In the genomic region with DNA sequence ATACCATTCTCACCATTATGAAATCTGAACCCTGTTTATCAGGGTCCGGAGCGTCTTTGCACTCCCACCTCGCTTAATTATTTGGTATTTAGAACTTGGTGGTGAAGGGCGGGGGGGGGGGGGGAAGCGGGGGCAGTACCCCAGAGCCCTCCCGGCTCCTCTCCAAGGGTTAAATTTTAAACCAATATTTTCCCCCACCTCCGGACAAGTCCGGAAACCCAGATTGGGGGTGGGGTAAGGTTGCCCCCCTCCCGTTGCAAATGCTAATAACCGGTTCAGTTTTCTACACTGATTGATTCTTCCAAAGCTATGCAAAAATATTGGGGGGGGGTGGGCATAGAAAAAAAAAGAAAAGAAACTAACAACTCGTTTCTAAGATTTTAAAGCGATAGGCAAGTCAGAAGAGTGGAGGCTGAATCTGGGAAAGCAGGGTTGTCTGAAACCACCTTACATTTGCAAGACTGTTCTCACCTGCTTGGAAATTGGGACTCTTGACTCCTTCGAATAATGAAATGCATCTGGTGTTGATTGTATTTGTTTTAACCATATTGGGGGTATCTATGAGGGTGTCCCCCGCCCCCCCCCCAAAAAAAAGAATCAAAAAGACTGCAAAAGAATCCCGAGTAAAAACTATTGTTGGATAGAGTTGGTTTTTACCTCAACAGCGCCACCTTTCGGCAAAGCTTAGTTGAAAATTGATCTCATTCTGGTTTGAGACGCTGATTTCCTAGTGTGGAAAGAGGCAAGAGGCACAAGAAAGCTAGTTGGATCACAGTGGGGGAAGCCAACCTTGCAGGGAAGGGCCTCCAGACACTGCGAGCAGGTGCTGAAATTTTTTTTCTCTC, we compare ENCODE assay signal across 8 mouse cellular contexts. TPM values are rescaled to one million over a fixed set of nuclear protein-coding genes. Genes with fewer than 3 reads are reported as not detected.
DNase-seq lines count a peak whose midpoint lies in the region; ATAC-seq and TF ChIP-seq lines count a peak whose summit lies in the region.

No protein-coding gene starts in this region.

- peak; percentile 21; the same call in 1 of the 2 replicates for TF ChIP-seq CTCF in liver, adult 2 months (IDR thresholded peaks at IDR 0.05; ENCODE audit: low read depth, low read length)

- H3K4me3 ChIP-seq in embryonic facial prominence, embryonic 15.5 days (replicated peaks): peak overlapping the region; percentile 75
- peak overlapping the region; percentile 59 to 70; a peak in 3 of 4 replicates for H3K4me3 ChIP-seq in heart, embryonic 14.5 days (ENCODE audit: control insufficient read depth in 1 of 2, insufficient read depth in 1 of 2, low read depth in 1 of 2, low read length in 2 of 2)
- peak overlapping the region; percentile 25 for H3K4me3 ChIP-seq in liver, adult 2 months (ENCODE audit: insufficient read depth, low read depth, low read length)
- peak overlapping the region; percentile 66 for H3K4me3 ChIP-seq in stomach, embryonic 16.5 days (replicated peaks; ENCODE audit: low read length)

- H3K9me3 ChIP-seq in embryonic facial prominence, embryonic 15.5 days (replicated peaks): no peaks in the 10 kb centered on the region
- H3K9me3 ChIP-seq in heart, embryonic 14.5 days (ENCODE audit: control insufficient read depth, low read length): no peaks in the 10 kb centered on the region
- no peaks in the 10 kb centered on the region; the same call in 1 of the 2 replicates for H3K9me3 ChIP-seq in stomach, embryonic 16.5 days (replicated peaks; ENCODE audit: control insufficient read depth, low read length)

- H3K36me3 ChIP-seq in embryonic facial prominence, embryonic 15.5 days: no peaks in the 10 kb centered on the region
- no peaks in the 10 kb centered on the region for H3K36me3 ChIP-seq in heart, embryonic 14.5 days (ENCODE audit: control insufficient read depth, insufficient read depth, low read length)
- no peaks in the 10 kb centered on the region for H3K36me3 ChIP-seq in liver, adult 2 months (ENCODE audit: control insufficient read depth, insufficient read depth, low read length)
- no peaks in the 10 kb centered on the region for H3K36me3 ChIP-seq in stomach, embryonic 16.5 days (ENCODE audit: control insufficient read depth, insufficient read depth, low read length)

- peaks cover 25% of the 10 kb centered on the region for H3K4me1 ChIP-seq in embryonic facial prominence, embryonic 15.5 days
- H3K4me1 ChIP-seq in heart, embryonic 14.5 days (ENCODE audit: control insufficient read depth in 2 of 2, insufficient read depth in 2 of 2, low read length in 2 of 2): peaks cover 2 to 7% of the 10 kb centered on the region in 2 experiments; a peak in 2 of 4 replicates
- H3K4me1 ChIP-seq in liver, adult 2 months (ENCODE audit: control insufficient read depth, insufficient read depth, low read length): no peaks in the 10 kb centered on the region
- peaks cover 11% of the 10 kb centered on the region; the same call in 1 of the 2 replicates for H3K4me1 ChIP-seq in stomach, embryonic 16.5 days (ENCODE audit: control insufficient read depth, insufficient read depth, low read length)

- no peak for TF ChIP-seq POLR2A in liver, adult 2 months (IDR thresholded peaks at IDR 0.05; ENCODE audit: extremely low read depth, insufficient read depth, low read length)

- peak; percentile 87 for DNase-seq in CD4-positive, CD25-positive, alpha-beta regulatory T cell, adult 2 months (ENCODE audit: low read depth, low spot score)
- peak; percentile 87 for DNase-seq in kidney, postnatal 14 days
- peak; percentile 70 for DNase-seq in liver, adult 2 months (ENCODE audit: extremely low read depth, low read depth, low spot score)
- peak; percentile 88 for DNase-seq in neural tube, embryonic 10.5 days (ENCODE audit: extremely low spot score, low spot score)

- under 1% methylated on average over 19 of the region's 19 CpGs for WGBS in embryonic facial prominence, embryonic 15.5 days
- 1% methylated on average over 18 of the region's 19 CpGs for WGBS in heart, embryonic 14.5 days
- under 1% methylated on average over 19 of the region's 19 CpGs for WGBS in liver, adult 2 months
- WGBS in stomach, embryonic 16.5 days: 1% methylated on average over 19 of the region's 19 CpGs

- peak overlapping the region; percentile 96 for H3K27ac ChIP-seq in embryonic facial prominence, embryonic 15.5 days (replicated peaks)
- no peak overlapping the region for H3K27ac ChIP-seq in heart, embryonic 14.5 days (replicated peaks in 1 of 2; ENCODE audit: control insufficient read depth in 1 of 2, insufficient read depth in 1 of 2, low read depth in 2 of 2, low read length in 2 of 2)
- H3K27ac ChIP-seq in liver, adult 2 months (replicated peaks; ENCODE audit: insufficient read depth, low read depth, low read length): no peak overlapping the region
- no peak overlapping the region for H3K27ac ChIP-seq in stomach, embryonic 16.5 days (ENCODE audit: low read length)

- ATAC-seq in CD4-positive, CD25-positive, alpha-beta regulatory T cell, adult 4 months: no peak
- no peak for ATAC-seq in embryonic facial prominence, embryonic 15.5 days (ENCODE audit: insufficient number of reproducible peaks, low FRiP score, low TSS enrichment, low read depth)
- no peak for ATAC-seq in heart, embryonic 14.5 days (ENCODE audit: insufficient number of reproducible peaks, insufficient read depth, low FRiP score, low read depth)
- no peak for ATAC-seq in stomach, embryonic 16.5 days (ENCODE audit: insufficient read depth, low FRiP score)

- peaks cover 3% of the 10 kb centered on the region; the same call in 1 of the 2 replicates for H3K79me2 ChIP-seq in liver, adult 2 months (ENCODE audit: control insufficient read depth, insufficient read depth, low read length)

- H3K4me2 ChIP-seq in embryonic facial prominence, embryonic 15.5 days (replicated peaks): peak overlapping the region; percentile 80
- peak overlapping the region; percentile 97 for H3K4me2 ChIP-seq in heart, embryonic 14.5 days (ENCODE audit: low read length)
- peak overlapping the region; percentile 77 for H3K4me2 ChIP-seq in stomach, embryonic 16.5 days (ENCODE audit: low read depth, low read length)

- H3K27me3 ChIP-seq in embryonic facial prominence, embryonic 15.5 days: 0 out of 2 replicates have a peak, but pooled peaks cover 6% of the 10 kb centered on the region
- peaks cover 27% of the 10 kb centered on the region for H3K27me3 ChIP-seq in heart, embryonic 14.5 days (ENCODE audit: control insufficient read depth, insufficient read depth, low read length)
- no peaks in the 10 kb centered on the region for H3K27me3 ChIP-seq in liver, adult 2 months (ENCODE audit: control insufficient read depth, insufficient read depth, low read length)
- peaks cover 13% of the 10 kb centered on the region for H3K27me3 ChIP-seq in stomach, embryonic 16.5 days (ENCODE audit: control insufficient read depth, insufficient read depth, low read length)

- H3K9ac ChIP-seq in embryonic facial prominence, embryonic 15.5 days: no peak overlapping the region
- H3K9ac ChIP-seq in heart, embryonic 14.5 days (ENCODE audit: low read length): peak overlapping the region; percentile 54
- peak overlapping the region; percentile 34; the same call in 1 of the 2 replicates for H3K9ac ChIP-seq in liver, adult 2 months (ENCODE audit: low read depth, low read length)
- H3K9ac ChIP-seq in stomach, embryonic 16.5 days (ENCODE audit: low read length): peak overlapping the region; percentile 67; the same call in 1 of the 2 replicates

RNA-seq across cellular contexts. Expression of gene Maf, which starts 1.6 kb away (rescaled TPM):
- 10 to 100 TPM; 71.6 to 83.8 TPM for polyA plus RNA-seq in CD4-positive, CD25-positive, alpha-beta regulatory T cell, adult 4 months (2017; shearing (Covaris generic))
- 9.4 and 10.1 TPM in 2 replicates for polyA plus RNA-seq in embryonic facial prominence, embryonic 15.5 days (2015; fragmentation: Nextera tagmentation; extraction: Ambion mirVana)
- 3.1 and 3.9 TPM in 2 replicates for polyA plus RNA-seq in heart, embryonic 14.5 days (2014; fragmentation: Nextera tagmentation; extraction: Ambion mirVana)
- 9.9 and 10.6 TPM in 2 replicates for total RNA-seq in liver, adult 2 months (2014; rRNA removed)
- 5.0 and 6.4 TPM in 2 replicates for polyA plus RNA-seq in liver, adult 2 months (2012; rRNA removed)
- 7.5 and 10.5 TPM in 2 replicates for polyA plus RNA-seq in stomach, embryonic 16.5 days (2015; fragmentation: Nextera tagmentation; extraction: Ambion mirVana)

Comparison
In these comparisons a context has a peak if more than half of its experiments do, and no peak if none do; other contexts are left out.
1. H3K4me3 ChIP-seq: peak in every context shown above with its lines; median percentile 75 in embryonic facial prominence, embryonic 15.5 days; 66 in stomach, embryonic 16.5 days; 64 in heart, embryonic 14.5 days; 25 in liver, adult 2 months.